ENCODE assay signal across 8 mouse cellular contexts in the genomic region with DNA sequence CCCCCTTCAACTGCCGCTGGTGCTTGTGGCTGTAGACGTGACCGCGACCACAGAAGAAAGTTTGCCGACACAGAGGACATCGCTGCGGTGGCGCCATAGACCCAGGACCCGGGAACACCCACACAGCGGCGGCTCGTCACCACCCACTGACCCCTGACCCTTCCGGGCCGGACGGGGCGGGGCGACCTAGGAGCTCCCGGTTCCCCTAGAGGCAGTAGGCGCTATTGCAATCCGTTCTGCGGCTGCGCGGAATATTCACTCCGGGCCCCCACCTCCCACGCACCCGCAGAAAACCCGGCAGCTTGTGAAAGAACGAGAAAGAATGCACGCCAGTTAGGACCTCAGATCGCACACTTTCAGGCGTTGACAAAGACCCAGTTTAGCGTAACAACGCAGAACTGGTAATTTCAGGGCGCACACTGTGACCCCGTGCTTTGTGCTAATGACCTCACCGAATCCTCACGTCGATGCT. TPM values are rescaled to one million over a fixed set of nuclear protein-coding genes. Genes with fewer than 3 reads are reported as not detected.
DNase-seq lines count a peak whose midpoint lies in the region; ATAC-seq and TF ChIP-seq lines count a peak whose summit lies in the region.

No protein-coding gene starts in this region.

- TF ChIP-seq POLR2A in myocyte (IDR thresholded peaks at IDR 0.05; ENCODE audit: insufficient read length, low read depth) = peak; percentile 64

- H3K4me1 ChIP-seq in heart, embryonic 14.5 days (ENCODE audit: control insufficient read depth in 2 of 2, insufficient read depth in 2 of 2, low read length in 2 of 2) = peaks cover 2 to 13% of the 10 kb centered on the region in 2 experiments
- H3K4me1 ChIP-seq in liver, embryonic 11.5 days (replicated peaks; ENCODE audit: control insufficient read depth, insufficient read depth, low read length) = peaks cover 2% of the 10 kb centered on the region; the same call in 1 of the 2 replicates

- H3ac ChIP-seq in myocyte (ENCODE audit: control insufficient read depth, insufficient read length) = peak overlapping the region; percentile 21

- H3K27ac ChIP-seq in heart, embryonic 14.5 days (replicated peaks in 1 of 2; ENCODE audit: control insufficient read depth in 1 of 2, insufficient read depth in 1 of 2, low read depth in 2 of 2, low read length in 2 of 2) = peak overlapping the region; percentile 75 to 83; a peak in 3 of 4 replicates
- peak overlapping the region; percentile 68 for H3K27ac ChIP-seq in liver, embryonic 11.5 days (ENCODE audit: low read depth, low read length)

- peak overlapping the region; percentile 89 for H3K4me2 ChIP-seq in heart, embryonic 14.5 days (ENCODE audit: low read length)
- peak overlapping the region; percentile 87 for H3K4me2 ChIP-seq in liver, embryonic 11.5 days
- H3K4me2 ChIP-seq in myocyte (ENCODE audit: low read depth) = peak overlapping the region; percentile 89

- peaks cover 7% of the 10 kb centered on the region for H3K79me2 ChIP-seq in myocyte (ENCODE audit: control insufficient read depth, insufficient read depth)

- DNase-seq in CD4-positive, CD25-positive, alpha-beta regulatory T cell, adult 2 months (ENCODE audit: low read depth, low spot score) = peak; percentile 95
- DNase-seq in c-Kit-negative CD71-positive TER-119-positive erythroid progenitor cells, embryonic 14.5 days (ENCODE audit: low read depth, low spot score) = peak; percentile 86
- peak; percentile 75 for DNase-seq in fibroblast of lung, adult 2 months (ENCODE audit: low read depth)
- peak; percentile 98 for DNase-seq in kidney, postnatal 10 days
- DNase-seq in liver, embryonic 11.5 days (ENCODE audit: low spot score) = peak; percentile 93
- DNase-seq in spleen, postnatal 4 days (ENCODE audit: low spot score in 2 of 2) = peak; percentile 94 to 98

- H3K4me3 ChIP-seq in heart, embryonic 14.5 days (ENCODE audit: control insufficient read depth in 1 of 2, insufficient read depth in 1 of 2, low read depth in 1 of 2, low read length in 2 of 2) = peak overlapping the region; percentile 58 to 87
- peak overlapping the region; percentile 96 for H3K4me3 ChIP-seq in liver, embryonic 11.5 days (ENCODE audit: low read depth, low read length)
- peak overlapping the region; percentile 83 for H3K4me3 ChIP-seq in myocyte

- peak overlapping the region; percentile 91 for H3K9ac ChIP-seq in heart, embryonic 14.5 days (ENCODE audit: low read length)
- H3K9ac ChIP-seq in liver, embryonic 11.5 days (ENCODE audit: low read depth, low read length) = peak overlapping the region; percentile 95

- peaks cover 30% of the 10 kb centered on the region for H3K36me3 ChIP-seq in heart, embryonic 14.5 days (ENCODE audit: control insufficient read depth, insufficient read depth, low read length)
- peaks cover 10% of the 10 kb centered on the region for H3K36me3 ChIP-seq in liver, embryonic 11.5 days (ENCODE audit: control insufficient read depth, insufficient read depth, low read length)
- peaks cover 9% of the 10 kb centered on the region for H3K36me3 ChIP-seq in myocyte (ENCODE audit: control insufficient read depth, insufficient read depth)

- no peaks in the 10 kb centered on the region for H3K9me3 ChIP-seq in heart, embryonic 14.5 days (ENCODE audit: control insufficient read depth, low read length)
- no peaks in the 10 kb centered on the region for H3K9me3 ChIP-seq in liver, embryonic 11.5 days (ENCODE audit: control insufficient read depth, low read length)

- peak; percentile 92 for ATAC-seq in heart, embryonic 14.5 days (ENCODE audit: insufficient number of reproducible peaks, insufficient read depth, low FRiP score, low read depth)
- peak; percentile 94 for ATAC-seq in liver, embryonic 11.5 days (replicated peaks; ENCODE audit: low FRiP score)

- no peaks in the 10 kb centered on the region for H3K27me3 ChIP-seq in heart, embryonic 14.5 days (ENCODE audit: control insufficient read depth, insufficient read depth, low read length)
- no peaks in the 10 kb centered on the region for H3K27me3 ChIP-seq in liver, embryonic 11.5 days (replicated peaks; ENCODE audit: control insufficient read depth, insufficient read depth, low read length)
- H3K27me3 ChIP-seq in myocyte (ENCODE audit: control insufficient read depth, insufficient read depth, insufficient read length) = no peaks in the 10 kb centered on the region

- WGBS in heart, embryonic 14.5 days = under 1% methylated on average over 38 of the region's 38 CpGs
- WGBS in liver, embryonic 11.5 days = under 1% methylated on average over 38 of the region's 38 CpGs

TF ChIP-seq in myocyte, 11 proteins besides CTCF, POLR2A, EP300 and RAD21:
- TF ChIP-seq POLR2AphosphoS2 (IDR thresholded peaks at IDR 0.05; ENCODE audit: insufficient read length, low read depth) (peak; percentile 58), MYOG (IDR thresholded peaks at IDR 0.05; ENCODE audit: control insufficient read depth in 1 of 3, insufficient read depth in 1 of 3, insufficient read length in 2 of 3, low read depth in 2 of 3) (no peak)

RNA-seq across cellular contexts. Expression of a gene that starts 0.4 kb away (rescaled TPM):
- polyA plus RNA-seq in heart, embryonic 14.5 days (2014; fragmentation: Nextera tagmentation; extraction: Ambion mirVana) = 19.5 and 20.9 TPM in 2 replicates
- 25.0 and 26.1 TPM in 2 replicates for polyA plus RNA-seq in liver, embryonic 11.5 days (2014; fragmentation: Nextera tagmentation; extraction: Ambion mirVana)
- 15.6 TPM for polyA plus RNA-seq in myocyte (2012; fragmentation: generic; extraction: Trizol)

RNA-seq across cellular contexts. Expression of a gene that starts 10.5 kb away (rescaled TPM):
- 74.0 and 85.4 TPM in 2 replicates for polyA plus RNA-seq in heart, embryonic 14.5 days (2014; fragmentation: Nextera tagmentation; extraction: Ambion mirVana)
- 99.5 and 107 TPM in 2 replicates for polyA plus RNA-seq in liver, embryonic 11.5 days (2014; fragmentation: Nextera tagmentation; extraction: Ambion mirVana)
- polyA plus RNA-seq in myocyte (2012; fragmentation: generic; extraction: Trizol) = 119 TPM

RNA-seq across cellular contexts. Expression of a gene that starts 11.0 kb away (rescaled TPM):
- polyA plus RNA-seq in heart, embryonic 14.5 days (2014; fragmentation: Nextera tagmentation; extraction: Ambion mirVana) = 1,406 and 1,617 TPM in 2 replicates
- polyA plus RNA-seq in liver, embryonic 11.5 days (2014; fragmentation: Nextera tagmentation; extraction: Ambion mirVana) = 2,656 and 2,838 TPM in 2 replicates
- 1,955 TPM for polyA plus RNA-seq in myocyte (2012; fragmentation: generic; extraction: Trizol)

RNA-seq across cellular contexts. Expression of a gene that starts 21.3 kb away (rescaled TPM):
- 32.0 and 35.7 TPM in 2 replicates for polyA plus RNA-seq in heart, embryonic 14.5 days (2014; fragmentation: Nextera tagmentation; extraction: Ambion mirVana)
- 33.2 TPM in 2 replicates for polyA plus RNA-seq in liver, embryonic 11.5 days (2014; fragmentation: Nextera tagmentation; extraction: Ambion mirVana)
- polyA plus RNA-seq in myocyte (2012; fragmentation: generic; extraction: Trizol) = 20.8 TPM

RNA-seq across cellular contexts. Expression of a gene that starts 23.0 kb away (rescaled TPM):
- polyA plus RNA-seq in heart, embryonic 14.5 days (2014; fragmentation: Nextera tagmentation; extraction: Ambion mirVana) = not detected in 2 replicates
- not detected in 2 replicates for polyA plus RNA-seq in liver, embryonic 11.5 days (2014; fragmentation: Nextera tagmentation; extraction: Ambion mirVana)
- not detected for polyA plus RNA-seq in myocyte (2012; fragmentation: generic; extraction: Trizol)

Comparison
In these comparisons a context has a peak if more than half of its experiments do, and no peak if none do; other contexts are left out.
1. Peak in every context shown above with its lines: DNase-seq, ATAC-seq, H3K4me3 ChIP-seq and H3K27ac ChIP-seq.